Mouse (Mus musculus): Measurements from ENCODE around the gene Snd1.

GRCm38 (mm10) chr6:28555002-28555401, 80.1 kb downstream of the Snd1 start:
- TF ChIP-seq CTCF (IDR thresholded peaks at IDR 0.05; ENCODE audit: low read depth) = no peak
- TF ChIP-seq EP300 (IDR thresholded peaks at IDR 0.05; ENCODE audit: low read depth) = no peak

All from liver, postnatal 0 days (tissue).